Mouse (Mus musculus): ENCODE results near the gene Tjap1. TPM values are rescaled to one million over a fixed set of nuclear protein-coding genes. Genes with fewer than 3 reads are reported as not detected.

Gene Tjap1
- polyA plus RNA-seq, 1 experiment, result 50.9 TPM

DNA sequence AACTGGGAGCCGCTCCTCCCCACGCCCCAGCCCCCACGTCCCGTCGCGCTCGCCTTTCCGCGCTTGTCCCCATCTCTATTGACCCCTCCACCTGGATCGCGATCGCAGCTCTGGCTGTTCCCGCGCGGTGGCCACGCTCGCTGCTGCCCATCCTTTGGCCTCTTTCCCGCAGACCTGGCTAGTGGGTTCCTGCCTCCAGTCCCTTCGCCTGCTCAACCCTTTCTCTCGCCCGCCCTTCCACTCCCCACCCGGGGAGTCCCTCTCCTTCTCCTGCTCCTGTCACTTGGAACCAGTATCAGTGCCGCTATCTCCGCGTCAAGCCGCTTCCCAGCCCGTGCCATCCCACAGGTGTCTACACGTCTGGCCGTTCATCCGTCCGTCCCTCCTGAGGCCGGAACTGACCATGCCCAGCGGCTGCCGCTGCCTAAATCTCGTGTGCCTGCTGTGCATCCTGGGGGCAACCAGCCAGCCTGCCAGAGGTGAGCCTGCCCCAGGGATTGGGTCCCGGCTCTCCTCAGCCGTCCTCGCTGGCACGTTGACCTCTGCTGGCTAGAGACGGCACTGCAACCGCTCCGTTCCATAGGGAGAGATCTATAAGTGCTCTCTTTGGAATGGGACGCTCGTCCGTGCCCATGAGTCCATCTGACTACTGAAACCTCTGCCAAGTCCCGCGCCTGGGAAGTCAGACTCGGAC is 15.5 kb upstream of the Tjap1 start:
- Histone ChIP-seq H3ac (ENCODE audit: control insufficient read depth, insufficient read length) (peak overlapping the region; percentile 1), H3K4me2 (ENCODE audit: low read depth) (peak overlapping the region; percentile 90), H3K36me3 (ENCODE audit: control insufficient read depth, insufficient read depth) (no peaks in the 10 kb centered on the region), H3K79me2 (ENCODE audit: control insufficient read depth, insufficient read depth) (no peaks in the 10 kb centered on the region), H3K27me3 (ENCODE audit: control insufficient read depth, insufficient read depth, insufficient read length) (peaks cover 18% of the 10 kb centered on the region), H3K4me3 (peak overlapping the region; percentile 19)
- TF ChIP-seq SRF (IDR thresholded peaks at IDR 0.05; ENCODE audit: control insufficient read depth, insufficient read length, low read depth) (no peak), MYOD1 (IDR thresholded peaks at IDR 0.05; ENCODE audit: control insufficient read depth in 1 of 3, insufficient read length in 2 of 3, low read depth in 2 of 3) (peak in 1 of 3 experiments; percentile 13), MYOG (IDR thresholded peaks at IDR 0.05; ENCODE audit: control insufficient read depth in 1 of 3, insufficient read depth in 1 of 3, insufficient read length in 2 of 3, low read depth in 2 of 3) (no peak), TCF12 (IDR thresholded peaks at IDR 0.05; ENCODE audit: insufficient read depth, poor library complexity, severe bottlenecking) (no peak), POLR2A (IDR thresholded peaks at IDR 0.05; ENCODE audit: insufficient read length, low read depth) (no peak), TCF3 (IDR thresholded peaks at IDR 0.05; ENCODE audit: insufficient read length, low read depth) (no peak)

DNA sequence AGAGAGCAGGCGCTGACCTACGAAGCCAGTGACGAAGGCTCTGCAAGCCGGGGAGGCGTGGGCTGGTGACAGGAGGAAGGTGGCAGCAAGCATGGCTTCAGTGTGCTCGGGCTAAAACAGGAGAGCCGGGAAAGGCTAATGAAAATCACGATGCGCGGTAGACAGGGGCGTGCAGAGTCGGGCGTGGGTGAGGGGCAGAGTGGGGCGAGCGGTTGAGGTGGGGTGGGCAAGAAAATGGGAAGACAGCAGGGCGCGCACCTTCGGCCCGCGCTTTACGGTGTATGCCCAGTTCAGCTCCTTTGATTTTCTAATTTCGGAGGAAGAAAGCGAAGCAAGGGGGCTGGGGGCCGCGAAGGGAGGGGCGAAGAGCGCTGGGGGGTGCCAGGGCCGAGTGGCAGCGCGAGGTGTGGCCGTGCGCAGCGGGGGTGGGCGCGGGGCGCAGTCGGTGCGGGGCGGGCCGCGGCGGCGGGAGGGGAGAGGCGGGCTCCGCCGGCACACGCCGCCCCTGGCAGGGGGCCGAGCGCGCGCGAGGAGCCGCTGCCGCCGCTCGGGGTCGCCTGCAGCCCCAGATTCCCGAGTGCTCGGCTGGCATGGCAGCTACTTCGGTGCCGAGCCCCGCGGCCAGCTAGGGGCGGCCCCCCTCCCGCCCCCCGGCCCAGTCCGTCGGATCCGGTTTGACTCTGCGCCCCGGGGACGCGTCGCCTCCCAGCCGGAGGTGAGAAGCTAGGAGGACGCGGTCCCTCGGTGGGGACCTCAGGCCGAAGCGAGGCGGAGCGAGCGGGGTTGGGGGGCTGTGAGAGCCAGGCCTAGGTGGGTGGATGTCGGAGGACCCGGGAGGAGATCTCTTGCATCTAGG is 14.8 kb upstream of the Tjap1 start, which contains the start of gene Dlk2:
TSS of gene Dlk2 (plus strand) at position 58 of the 856 bp plus-strand sequence.
- TF ChIP-seq MYOD1 (IDR thresholded peaks at IDR 0.05; ENCODE audit: control insufficient read depth in 1 of 3, insufficient read length in 2 of 3, low read depth in 2 of 3) (no peak), MYOG (IDR thresholded peaks at IDR 0.05; ENCODE audit: control insufficient read depth in 1 of 3, insufficient read depth in 1 of 3, insufficient read length in 2 of 3, low read depth in 2 of 3) (no peak)
- H3K4me3 ChIP-seq, result peak within 1 kb of the TSS; percentile 19
- peak within 1 kb of the TSS; percentile 1 for H3ac ChIP-seq (ENCODE audit: control insufficient read depth, insufficient read length)
- peaks cover 18% of the 10 kb centered on the region for H3K27me3 ChIP-seq (ENCODE audit: control insufficient read depth, insufficient read depth, insufficient read length)
- H3K4me2 ChIP-seq (ENCODE audit: low read depth), result peak within 1 kb of the TSS; percentile 90
- H3K79me2 ChIP-seq (ENCODE audit: control insufficient read depth, insufficient read depth), result no peaks in the 10 kb centered on the region
- H3K36me3 ChIP-seq (ENCODE audit: control insufficient read depth, insufficient read depth), result no peaks in the 10 kb centered on the region

DNA sequence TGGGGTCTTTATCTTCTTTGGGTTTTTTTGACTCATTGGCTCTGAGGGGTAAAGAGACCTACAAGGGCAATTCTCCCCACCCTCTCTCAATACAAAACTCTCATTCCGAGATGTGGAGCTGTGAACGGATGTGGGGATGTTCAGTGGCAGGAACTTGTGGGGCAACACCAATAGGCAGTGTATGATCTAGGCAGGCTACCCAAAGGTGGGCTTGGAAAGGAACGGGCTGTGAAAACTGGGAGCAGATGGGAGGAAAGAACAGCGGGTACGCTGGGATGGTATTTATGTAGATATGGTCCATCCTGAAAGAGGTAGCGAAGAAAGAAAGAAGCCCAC is 14.2 kb upstream of the Tjap1 start:
- Histone ChIP-seq H3K4me3 (peak overlapping the region; percentile 19), H3K4me2 (ENCODE audit: low read depth) (peak overlapping the region; percentile 64), H3K27me3 (ENCODE audit: control insufficient read depth, insufficient read depth, insufficient read length) (peaks cover 21% of the 10 kb centered on the region), H3K79me2 (ENCODE audit: control insufficient read depth, insufficient read depth) (no peaks in the 10 kb centered on the region), H3ac (ENCODE audit: control insufficient read depth, insufficient read length) (no peak overlapping the region), H3K36me3 (ENCODE audit: control insufficient read depth, insufficient read depth) (no peaks in the 10 kb centered on the region)
- TF ChIP-seq MYOD1 (IDR thresholded peaks at IDR 0.05; ENCODE audit: control insufficient read depth in 1 of 3, insufficient read length in 2 of 3, low read depth in 2 of 3) (no peak), TCF3 (IDR thresholded peaks at IDR 0.05; ENCODE audit: insufficient read length, low read depth) (no peak), REST (IDR thresholded peaks at IDR 0.05; ENCODE audit: insufficient read depth, insufficient read length) (no peak), USF1 (IDR thresholded peaks at IDR 0.05; ENCODE audit: low read depth) (no peak), CEBPB (IDR thresholded peaks at IDR 0.05; ENCODE audit: insufficient read depth, poor library complexity, severe bottlenecking) (no peak), SRF (IDR thresholded peaks at IDR 0.05; ENCODE audit: control insufficient read depth, insufficient read length, low read depth) (no peak), MYOG (IDR thresholded peaks at IDR 0.05; ENCODE audit: control insufficient read depth in 1 of 3, insufficient read depth in 1 of 3, insufficient read length in 2 of 3, low read depth in 2 of 3) (no peak), POLR2AphosphoS2 (IDR thresholded peaks at IDR 0.05; ENCODE audit: insufficient read length, low read depth) (no peak), E2F4 (IDR thresholded peaks at IDR 0.05; ENCODE audit: insufficient read depth) (no peak), TCF12 (IDR thresholded peaks at IDR 0.05; ENCODE audit: insufficient read depth, poor library complexity, severe bottlenecking) (no peak), POLR2A (IDR thresholded peaks at IDR 0.05; ENCODE audit: insufficient read length, low read depth) (no peak), MAX (IDR thresholded peaks at IDR 0.05; ENCODE audit: low read depth) (no peak)

DNA sequence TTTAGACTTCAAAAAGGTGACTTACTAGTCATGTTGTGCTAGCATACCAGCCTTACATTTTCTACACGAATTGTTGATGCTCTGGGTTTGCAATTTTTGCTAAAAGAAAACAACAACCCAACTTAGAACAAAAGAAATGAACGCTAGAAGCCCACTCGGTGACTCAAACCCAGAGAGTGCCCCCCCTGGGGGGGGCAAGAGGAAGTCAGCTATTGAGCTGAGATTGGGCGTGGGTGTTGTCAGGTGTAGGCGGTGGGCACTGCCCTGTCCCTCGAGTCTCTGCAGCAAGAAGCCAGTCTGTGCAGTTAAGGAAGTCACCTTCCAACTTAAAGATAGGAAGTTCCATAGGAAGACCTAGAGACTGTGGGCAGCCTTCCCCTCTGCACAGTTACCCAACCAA is 13.8 kb upstream of the Tjap1 start:
- no peak overlapping the region for H3ac ChIP-seq (ENCODE audit: control insufficient read depth, insufficient read length)
- peaks cover 21% of the 10 kb centered on the region for H3K27me3 ChIP-seq (ENCODE audit: control insufficient read depth, insufficient read depth, insufficient read length)
- no peaks in the 10 kb centered on the region for H3K36me3 ChIP-seq (ENCODE audit: control insufficient read depth, insufficient read depth)
- H3K4me2 ChIP-seq (ENCODE audit: low read depth), result no peak overlapping the region
- H3K79me2 ChIP-seq (ENCODE audit: control insufficient read depth, insufficient read depth), result no peaks in the 10 kb centered on the region
- TF ChIP-seq REST (IDR thresholded peaks at IDR 0.05; ENCODE audit: insufficient read depth, insufficient read length), result no peak
- TF ChIP-seq POLR2A (IDR thresholded peaks at IDR 0.05; ENCODE audit: insufficient read length, low read depth), result no peak
- no peak for TF ChIP-seq TCF12 (IDR thresholded peaks at IDR 0.05; ENCODE audit: insufficient read depth, poor library complexity, severe bottlenecking)
- TF ChIP-seq MYOG (IDR thresholded peaks at IDR 0.05; ENCODE audit: control insufficient read depth in 1 of 3, insufficient read depth in 1 of 3, insufficient read length in 2 of 3, low read depth in 2 of 3), result no peak
- TF ChIP-seq CEBPB (IDR thresholded peaks at IDR 0.05; ENCODE audit: insufficient read depth, poor library complexity, severe bottlenecking), result no peak
- TF ChIP-seq POLR2AphosphoS2 (IDR thresholded peaks at IDR 0.05; ENCODE audit: insufficient read length, low read depth), result no peak
- no peak for TF ChIP-seq USF1 (IDR thresholded peaks at IDR 0.05; ENCODE audit: low read depth)
- TF ChIP-seq MYOD1 (IDR thresholded peaks at IDR 0.05; ENCODE audit: control insufficient read depth in 1 of 3, insufficient read length in 2 of 3, low read depth in 2 of 3), result no peak
- no peak for TF ChIP-seq TCF3 (IDR thresholded peaks at IDR 0.05; ENCODE audit: insufficient read length, low read depth)
- no peak for TF ChIP-seq SRF (IDR thresholded peaks at IDR 0.05; ENCODE audit: control insufficient read depth, insufficient read length, low read depth)
- no peak for TF ChIP-seq E2F4 (IDR thresholded peaks at IDR 0.05; ENCODE audit: insufficient read depth)
- no peak for TF ChIP-seq MAX (IDR thresholded peaks at IDR 0.05; ENCODE audit: low read depth)
- H3K4me3 ChIP-seq, result no peak overlapping the region

Measured in myocyte (in vitro differentiated cells).